Mouse (Mus musculus) layer of hippocampus, adult 9-11 months (tissue): Measurements from ENCODE around the gene Cpa1.

Experiments used
- DNase-seq: peaks from one replicate; pipeline ENCODE4 v3.0.0; 2022

The Cpa1 gene

DNA sequence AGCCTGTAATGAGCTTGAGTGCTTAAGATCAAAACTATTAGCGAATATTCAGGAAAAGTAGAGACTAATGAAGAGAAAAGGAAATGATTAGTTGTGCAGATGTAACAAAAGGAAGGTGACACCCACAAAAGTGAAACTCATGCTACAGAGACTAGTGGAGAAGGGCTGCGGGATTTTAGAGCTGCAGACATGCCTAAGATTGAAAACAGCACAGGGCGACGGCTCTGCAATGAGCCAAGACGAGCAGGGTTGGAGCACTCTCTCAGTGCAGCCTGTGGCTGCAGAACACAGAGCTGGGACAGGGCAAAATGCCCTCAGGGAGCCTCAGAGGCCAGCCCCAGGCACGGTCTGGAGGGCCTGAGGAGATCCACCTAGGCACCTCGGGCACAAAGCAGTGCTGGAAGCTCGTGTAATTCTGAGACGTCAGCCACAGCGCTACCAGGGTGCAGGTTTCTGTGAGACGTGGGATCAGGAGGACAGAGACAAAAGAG, 36.3 kb downstream of the Cpa1 start:
- DNase-seq = no peak

DNA sequence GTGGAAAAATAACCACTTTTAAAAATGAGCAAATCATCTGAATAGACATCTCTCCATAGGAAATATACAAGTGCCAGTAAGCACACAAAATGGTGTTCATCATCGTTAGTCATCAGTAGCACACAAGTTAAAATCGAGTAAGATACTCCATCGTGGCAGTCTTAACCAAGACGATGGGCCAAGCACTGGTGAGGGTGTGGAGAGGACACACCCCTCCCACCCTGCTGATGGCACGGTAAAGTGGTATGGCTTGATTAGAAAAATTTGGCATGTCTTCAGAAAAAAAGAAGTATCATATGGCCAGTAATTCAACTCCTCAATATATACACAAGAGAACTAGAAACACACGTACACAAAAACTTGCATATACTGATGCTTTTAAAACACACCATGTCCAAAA, 37.5 kb downstream of the Cpa1 start:
- DNase-seq = no peak

DNA sequence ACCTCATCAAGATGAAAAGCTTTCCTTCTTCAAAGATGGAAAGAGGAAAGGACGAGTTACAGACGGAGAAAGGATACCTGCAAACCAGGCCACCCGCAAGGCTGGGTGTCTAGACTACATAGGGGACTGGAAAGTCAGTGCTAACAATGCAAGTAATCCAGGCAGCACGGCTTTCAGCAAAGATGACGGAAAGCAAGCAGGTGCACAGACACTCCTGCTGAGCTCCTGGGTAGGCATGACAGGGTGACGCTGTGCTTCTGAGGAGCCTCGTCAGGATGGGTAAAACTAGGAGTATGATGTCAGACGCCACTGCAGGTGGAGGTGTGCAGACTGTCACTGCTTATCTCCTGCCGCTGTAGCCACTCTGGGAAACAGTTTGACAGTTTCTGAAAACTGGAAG, 38.6 kb downstream of the Cpa1 start:
- DNase-seq = no peak

DNA sequence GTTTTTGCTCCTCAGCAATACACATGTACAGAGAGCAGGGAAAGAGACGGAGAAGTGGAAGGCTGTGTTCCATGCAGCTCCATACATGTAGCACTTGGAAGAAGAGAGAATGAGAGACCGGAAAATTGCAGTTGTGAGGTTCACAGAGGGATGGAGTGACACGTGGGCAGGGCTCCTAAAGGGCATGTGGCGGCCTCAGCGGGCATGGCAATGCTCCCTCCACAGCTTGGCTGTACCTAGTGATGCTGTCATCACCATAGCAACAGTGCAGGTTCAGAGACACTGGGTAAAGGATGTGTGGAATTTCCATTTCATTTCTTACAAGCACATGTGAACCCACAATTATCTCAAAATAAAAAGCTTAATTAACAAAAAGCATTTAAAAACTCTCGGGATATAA, 39.5 kb downstream of the Cpa1 start:
- no peak for DNase-seq

DNA sequence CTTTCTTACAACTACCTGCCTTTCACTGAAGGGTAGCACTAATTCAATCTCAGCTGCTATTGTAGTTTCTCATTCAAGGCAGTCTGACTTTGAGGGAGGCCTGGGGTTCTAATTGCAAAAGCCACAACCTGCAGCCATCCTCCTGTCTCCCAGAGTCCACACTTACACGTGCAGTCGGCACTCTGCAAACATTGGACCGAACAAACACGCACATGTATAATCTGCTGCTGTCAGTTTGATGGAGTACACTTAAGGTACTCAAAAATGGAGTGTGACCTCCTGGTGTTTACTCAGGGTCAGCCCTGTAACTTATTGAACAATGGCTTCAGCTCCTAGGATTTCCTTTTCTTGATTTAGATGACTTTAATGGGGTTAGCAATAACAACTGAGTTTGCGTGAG, 40.5 kb downstream of the Cpa1 start:
- DNase-seq = no peak

DNA sequence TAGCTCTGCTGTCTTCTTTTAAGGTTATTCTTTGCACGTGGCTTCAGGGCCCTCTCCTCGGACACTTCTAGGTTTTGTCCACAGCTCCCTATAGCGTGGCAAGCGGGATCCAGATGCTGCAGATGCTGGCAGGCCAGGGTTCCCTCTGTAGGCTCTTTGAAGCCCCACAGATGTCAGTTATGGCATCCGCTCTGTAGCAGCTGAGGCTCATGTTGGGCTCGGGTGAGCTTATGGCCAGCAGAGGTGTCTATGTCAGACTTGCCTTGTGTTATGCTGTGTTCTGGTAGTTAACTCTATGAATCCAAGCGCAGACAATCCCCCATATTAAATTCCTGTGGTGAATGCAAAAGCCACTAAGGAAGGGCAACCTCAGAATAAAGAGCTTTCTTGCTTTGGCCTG, 41.4 kb downstream of the Cpa1 start:
- DNase-seq = no peak

DNA sequence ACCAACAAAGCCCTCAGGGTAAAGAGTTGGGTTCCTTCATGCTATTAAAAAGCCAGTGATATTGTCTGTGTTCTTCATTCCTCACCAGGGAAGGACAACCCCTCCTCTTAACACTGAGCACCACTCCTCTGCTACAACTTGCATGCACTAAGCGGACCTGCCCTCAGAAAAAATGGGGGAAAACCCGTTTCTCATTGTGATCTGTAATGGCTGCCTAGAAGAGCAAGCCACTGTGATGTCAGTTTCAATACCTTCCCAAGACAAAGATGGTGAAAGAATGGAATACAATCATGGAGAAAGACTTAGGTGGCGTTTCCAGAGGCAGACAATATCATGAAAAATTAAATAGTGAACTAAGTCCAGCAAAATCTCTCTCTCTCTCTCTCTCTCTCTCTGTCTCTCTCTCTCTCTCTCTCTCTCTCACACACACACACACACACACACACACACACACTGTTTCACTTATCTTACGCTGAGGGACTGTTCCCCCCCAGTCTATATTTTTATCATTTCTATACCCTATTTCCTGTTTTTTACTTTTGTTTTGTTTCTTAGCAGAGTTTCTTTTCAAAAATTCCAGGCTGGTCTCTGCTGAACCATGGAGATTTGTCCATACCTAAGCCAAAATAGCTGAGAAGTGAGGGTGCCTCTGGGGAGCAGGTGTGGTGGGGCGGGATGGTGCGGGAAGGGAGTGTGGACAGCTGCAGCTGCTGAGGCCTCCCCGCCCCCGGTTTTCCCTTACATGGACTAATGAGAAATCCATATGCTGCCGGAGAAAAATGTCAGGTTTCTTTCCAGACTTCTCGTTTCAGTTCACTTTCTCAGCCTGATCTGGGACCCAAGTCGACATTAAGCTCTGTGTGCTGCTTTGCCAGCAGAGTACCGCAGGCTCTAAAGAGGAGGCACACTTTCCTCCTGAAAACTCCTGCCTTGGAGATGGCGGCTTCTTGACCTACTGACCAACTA, 43.2 kb downstream of the Cpa1 start:
- peak; percentile 33 for DNase-seq

DNA sequence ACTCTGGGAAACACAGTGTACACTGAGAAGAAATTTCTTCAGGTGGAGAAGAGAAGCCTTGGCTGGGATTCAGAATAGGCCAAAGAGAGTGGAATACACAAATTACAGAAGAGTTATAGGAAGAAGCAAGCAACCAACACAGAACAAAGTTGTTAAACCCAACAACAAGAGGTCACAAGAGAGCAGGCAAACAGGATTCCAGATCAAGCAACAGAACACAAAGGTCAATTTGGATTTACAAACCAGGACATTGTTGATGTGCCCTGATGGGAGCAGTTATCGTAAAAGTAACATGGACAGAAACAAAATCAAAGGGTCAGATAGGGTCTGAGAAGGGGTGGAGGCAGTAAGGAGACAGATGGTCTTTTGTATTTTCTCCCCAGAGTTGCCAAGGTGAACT, 45.6 kb downstream of the Cpa1 start:
- no peak for DNase-seq

DNA sequence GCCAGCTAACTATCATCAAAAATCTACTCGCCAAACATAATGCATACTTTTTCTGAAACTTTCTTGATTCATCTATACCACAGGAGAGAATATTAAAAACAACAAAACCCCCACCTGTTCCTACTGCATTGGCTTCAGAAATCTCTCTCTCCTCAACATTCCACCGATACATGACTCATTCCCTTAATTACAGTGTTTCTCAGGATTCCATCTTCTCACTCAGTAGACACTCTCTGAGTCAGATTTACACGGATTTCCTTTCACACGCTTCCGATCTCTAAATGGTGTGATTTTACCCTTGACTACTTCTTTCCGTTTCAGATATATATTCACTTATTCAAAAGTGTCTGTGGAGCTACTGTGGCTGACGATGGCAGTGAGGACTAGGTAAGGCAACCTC, 48.2 kb downstream of the Cpa1 start:
- DNase-seq = no peak

DNA sequence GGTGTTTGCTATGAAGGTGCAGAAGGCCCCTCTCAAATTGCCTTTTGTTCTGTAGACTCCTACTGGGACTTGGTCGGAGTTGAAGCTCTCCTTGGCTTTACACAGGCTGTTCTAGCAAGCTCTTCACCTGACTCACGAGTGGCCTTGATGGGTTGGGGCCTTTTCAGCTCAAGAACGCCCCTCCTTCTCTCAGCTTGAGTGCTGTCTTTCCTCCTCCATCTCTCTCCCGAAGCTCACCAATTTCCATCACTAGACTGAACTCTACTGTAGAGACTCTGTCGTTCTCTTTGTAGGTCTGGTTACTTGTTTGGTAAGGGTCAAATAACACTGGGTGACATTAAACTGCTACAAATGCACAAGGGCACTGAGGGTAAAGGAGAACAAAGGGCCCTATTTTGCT, 53.8 kb downstream of the Cpa1 start:
- DNase-seq = no peak

DNA sequence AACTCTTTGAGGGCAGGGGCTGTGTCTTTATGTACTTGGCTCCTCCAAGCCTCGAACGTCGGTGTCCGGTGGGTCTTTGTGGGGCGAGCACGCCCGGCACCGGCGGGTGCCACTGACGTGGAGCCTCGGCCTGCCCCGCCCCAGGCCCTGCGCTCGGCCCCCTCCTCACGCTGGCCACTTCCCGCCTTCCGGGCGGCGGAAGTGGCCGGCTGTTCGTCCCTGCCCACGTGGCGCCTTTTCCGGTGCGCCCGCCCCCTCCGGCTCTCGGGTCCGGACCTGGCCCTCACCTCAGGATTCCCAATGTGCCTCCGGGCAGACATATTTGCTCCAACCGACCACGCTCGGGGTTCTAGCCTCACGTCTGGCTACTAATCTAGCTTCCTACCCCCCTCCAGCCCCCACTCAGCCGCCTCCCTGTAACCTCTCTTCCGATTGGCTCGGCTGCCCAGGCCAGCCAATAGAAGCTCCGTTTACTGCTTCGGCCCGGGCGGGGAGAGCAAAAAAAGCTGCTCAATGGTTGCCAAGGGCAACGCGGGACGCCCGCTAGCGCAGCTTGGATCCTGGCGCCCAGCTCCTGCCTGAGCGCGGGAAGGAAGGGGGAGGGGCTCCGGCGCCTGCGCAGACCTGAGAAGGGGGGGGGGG, 54.5 kb downstream of the Cpa1 start, which contains the start of gene Cep41:
Gene Cep41 (minus strand): TSS at position 400 of the 642 bp plus-strand sequence.
- DNase-seq = peak; percentile 97

DNA sequence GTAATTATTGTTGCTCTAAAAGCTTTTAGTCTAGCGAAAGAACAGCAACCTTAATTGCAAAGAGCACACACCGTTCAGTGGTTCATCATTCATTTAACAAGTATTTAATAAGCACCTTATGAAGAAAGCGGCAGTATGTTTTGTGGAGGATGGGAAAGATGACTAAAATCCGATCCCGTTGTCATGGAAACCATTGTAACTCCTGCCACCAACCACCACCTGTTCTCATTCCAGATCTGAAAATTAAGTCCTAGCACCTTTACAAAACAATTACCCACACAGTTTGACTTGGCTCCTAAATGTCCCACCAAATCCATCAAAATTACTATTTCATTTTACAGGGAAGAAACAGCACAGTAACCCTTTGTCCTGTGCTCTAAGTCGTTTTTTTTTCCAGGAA, 55.2 kb downstream of the Cpa1 start:
- peak; percentile 67 for DNase-seq
